Mouse (Mus musculus) heart, postnatal 10 days (tissue): ENCODE measurements at regions not wholly inside any gene's neighbourhood (a gene's known extent, or its start where the extent isn't known, plus 50 kb on each side); places are given as distances from the start of the nearest gene placed in this dataset.

Source experiments
- DNase-seq, 2 experiments: peaks; one replicate each; pipeline ENCODE4 v3.0.0; 2021
- intact Hi-C: fragments of 180-260 bp; cut with DNase I; formaldehyde crosslinking; loops from one replicate; pipeline ENCODE4 v1.15.1; 2025

DNA sequence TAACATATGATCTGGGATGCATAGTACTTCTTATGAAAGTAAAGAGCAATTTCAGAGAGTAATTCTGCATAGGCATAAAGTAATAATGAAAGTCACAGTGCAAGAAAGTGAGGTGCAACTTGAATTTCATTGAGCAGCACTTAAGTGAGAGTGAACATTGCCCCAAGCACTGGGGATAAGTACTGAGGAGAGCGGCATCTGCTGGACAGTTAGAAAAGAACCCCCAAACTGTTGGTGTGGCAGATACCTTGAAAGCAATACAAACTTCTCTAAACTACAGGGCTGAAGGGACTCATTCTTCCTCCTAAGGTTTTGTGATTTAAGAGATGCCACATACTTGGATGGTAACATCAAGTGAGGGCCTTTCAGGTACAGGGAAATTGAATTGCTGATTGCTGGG, 56.4 kb upstream of the Olfr1322 start:
- DNase-seq, result peak in 1 of 2 experiments; percentile 2
- intact Hi-C loops, result loop anchor here (5.0 kb wide), 2 partner anchors 570 to 600 kb away; no protein-coding TSS in a partner anchor
